Mouse (Mus musculus) intestine, embryonic 16.5 days (tissue): Measurements from ENCODE around the gene Als2cl. TPM values are rescaled to one million over a fixed set of nuclear protein-coding genes. Genes with fewer than 3 reads are reported as not detected.

Experiments used
- ATAC-seq: fragments of 200-750 bp; cut with Nextera tagmentation; 2 replicates; pipeline ENCODE4 v1.8.0; 2017; ENCODE audit warnings: moderate TSS enrichment, moderate library complexity
- H3K27ac ChIP-seq: fragments of 300-500 bp; sonication (generic); 2 replicates; pipeline ENCODE4 v1.5.1; 2014; ENCODE audit warnings: mild to moderate bottlenecking, low read length
- H3K27me3 ChIP-seq: fragments of 300-500 bp; sonication (generic); replicated peaks from 2 replicates; pipeline ENCODE4 v1.6.1; 2014; ENCODE audit warnings: low read length, control low read depth, mixed read lengths; ENCODE audit not compliant: control insufficient read depth, insufficient read depth
- H3K36me3 ChIP-seq: fragments of 300-500 bp; sonication (generic); 2 replicates; pipeline ENCODE4 v1.6.1; 2014; ENCODE audit warnings: low read length, control low read depth; ENCODE audit not compliant: control insufficient read depth, insufficient read depth
- H3K4me1 ChIP-seq: fragments of 300-500 bp; sonication (generic); 2 replicates; pipeline ENCODE4 v1.6.1; 2014; ENCODE audit warnings: low read length, control low read depth, mixed read lengths; ENCODE audit not compliant: control insufficient read depth, insufficient read depth
- H3K4me2 ChIP-seq: fragments of 300-500 bp; sonication (generic); 2 replicates; pipeline ENCODE4 v1.6.1; 2014; ENCODE audit warnings: low read depth, low read length, control low read depth
- H3K4me3 ChIP-seq: fragments of 300-500 bp; sonication (generic); 2 replicates; pipeline ENCODE4 v1.5.1; 2014; ENCODE audit warnings: mild to moderate bottlenecking, low read length
- H3K9ac ChIP-seq: fragments of 300-500 bp; sonication (generic); 2 replicates; pipeline ENCODE4 v1.6.1; 2014; ENCODE audit warnings: low read depth, low read length
- H3K9me3 ChIP-seq: fragments of 300-500 bp; sonication (generic); 2 replicates; pipeline ENCODE4 v1.6.1; 2016; ENCODE audit warnings: low read length, control low read depth; ENCODE audit not compliant: control insufficient read depth
- WGBS: fragments of 180-500 bp; shearing (Covaris S2); extraction: QIAGEN DNeasy Blood & Tissue Kit; methylation state at CpG from one replicate; pipeline ENCODE4 v1.1.7; 2014; 5-methylcytosine and 5-hydroxymethylcytosine counted together
- polyA plus RNA-seq: library from polyadenylated mRNA; unstranded; fragments of >200 nt; fragmentation: Nextera tagmentation; extraction: Ambion mirVana; gene quantifications from 2 replicates; pipeline ENCODE4 v1.2.1, GENCODE M21; 2015

Als2cl gene
- polyA plus RNA-seq, 1 experiment from 2014 or later: 9.2 TPM

- no peak for ATAC-seq
- Histone ChIP-seq H3K27ac (no peak overlapping the region), H3K4me1 (peaks cover 24% of the 10 kb centered on the region), H3K27me3 (no peaks in the 10 kb centered on the region), H3K4me3 (no peak overlapping the region), H3K36me3 (0 out of 2 replicates have a peak, but pooled peaks cover 3% of the 10 kb centered on the region), H3K9ac (0 out of 2 replicates have a peak overlapping the region, but pooled peaks have one; percentile 19), H3K9me3 (no peaks in the 10 kb centered on the region), H3K4me2 (no peak overlapping the region)
- WGBS: 68% methylated on average over 12 of the region's 12 CpGs
Measured at GRCm38 (mm10) chr9:110891077-110891828, 11.6 kb downstream of the Als2cl start.

- Histone ChIP-seq H3K9ac (no peak overlapping the region), H3K4me2 (no peak overlapping the region), H3K36me3 (0 out of 2 replicates have a peak, but pooled peaks cover 3% of the 10 kb centered on the region), H3K4me3 (no peak overlapping the region), H3K27ac (no peak overlapping the region), H3K27me3 (no peaks in the 10 kb centered on the region), H3K9me3 (no peaks in the 10 kb centered on the region), H3K4me1 (peaks cover 24% of the 10 kb centered on the region)
- WGBS: 86% methylated on average over 3 of the region's 3 CpGs
- no peak for ATAC-seq
Measured at GRCm38 (mm10) chr9:110892552-110892951, 12.9 kb downstream of the Als2cl start.

GRCm38 (mm10) chr9:110893429-110893828 is 13.8 kb downstream of the Als2cl start:
- ATAC-seq: no peak
- WGBS: 66% methylated on average over 10 of the region's 10 CpGs
- H3K9ac ChIP-seq: no peak overlapping the region
- H3K4me3 ChIP-seq: no peak overlapping the region
- H3K9me3 ChIP-seq: no peaks in the 10 kb centered on the region
- H3K27ac ChIP-seq: no peak overlapping the region
- H3K27me3 ChIP-seq: no peaks in the 10 kb centered on the region
- peaks cover 20% of the 10 kb centered on the region for H3K4me1 ChIP-seq
- H3K4me2 ChIP-seq: no peak overlapping the region
- 0 out of 2 replicates have a peak, but pooled peaks cover 3% of the 10 kb centered on the region for H3K36me3 ChIP-seq

GRCm38 (mm10) chr9:110895507-110895906 is 15.8 kb downstream of the Als2cl start:
- Histone ChIP-seq H3K4me3 (no peak overlapping the region), H3K9ac (no peak overlapping the region), H3K4me1 (peaks cover 9% of the 10 kb centered on the region; the same call in 1 of the 2 replicates), H3K4me2 (no peak overlapping the region), H3K9me3 (no peaks in the 10 kb centered on the region), H3K27me3 (no peaks in the 10 kb centered on the region), H3K27ac (no peak overlapping the region), H3K36me3 (0 out of 2 replicates have a peak, but pooled peaks cover 3% of the 10 kb centered on the region)
- ATAC-seq: no peak
- WGBS: 64% methylated on average over 5 of the region's 5 CpGs

GRCm38 (mm10) chr9:110895994-110896393 is 16.3 kb downstream of the Als2cl start:
- Histone ChIP-seq H3K9ac (no peak overlapping the region), H3K4me1 (peaks cover 4% of the 10 kb centered on the region; the same call in 1 of the 2 replicates), H3K9me3 (no peaks in the 10 kb centered on the region), H3K27me3 (no peaks in the 10 kb centered on the region), H3K4me3 (no peak overlapping the region), H3K4me2 (no peak overlapping the region), H3K27ac (no peak overlapping the region), H3K36me3 (0 out of 2 replicates have a peak, but pooled peaks cover 3% of the 10 kb centered on the region)
- no peak for ATAC-seq
- 22% methylated on average over 7 of the region's 7 CpGs for whole genome bisulfite sequencing

GRCm38 (mm10) chr9:110896595-110896994 is 16.9 kb downstream of the Als2cl start:
- 17% methylated on average over 6 of the region's 6 CpGs for WGBS

GRCm38 (mm10) chr9:110899451-110900008 is 19.9 kb downstream of the Als2cl start:
- no peak overlapping the region for H3K9ac ChIP-seq
- no peaks in the 10 kb centered on the region for H3K9me3 ChIP-seq
- no peak overlapping the region for H3K27ac ChIP-seq
- H3K36me3 ChIP-seq: 0 out of 2 replicates have a peak, but pooled peaks cover 3% of the 10 kb centered on the region
- no peak overlapping the region for H3K4me3 ChIP-seq
- no peaks in the 10 kb centered on the region for H3K27me3 ChIP-seq
- no peaks in the 10 kb centered on the region for H3K4me1 ChIP-seq
- ATAC-seq: no peak
- H3K4me2 ChIP-seq: no peak overlapping the region
- WGBS: 62% methylated on average over 10 of the region's 10 CpGs

More at GRCm38 (mm10) chr9:110896595-110896994, 16.9 kb downstream of the Als2cl start:
- no peak overlapping the region for H3K9ac ChIP-seq
- ATAC-seq: 0 out of 2 replicates have a peak, but pooled peaks have one; percentile 17
- H3K27ac ChIP-seq: no peak overlapping the region
- no peak overlapping the region for H3K4me2 ChIP-seq
- H3K9me3 ChIP-seq: no peaks in the 10 kb centered on the region
- no peaks in the 10 kb centered on the region for H3K27me3 ChIP-seq
- H3K4me1 ChIP-seq: no peaks in the 10 kb centered on the region
- 0 out of 2 replicates have a peak, but pooled peaks cover 3% of the 10 kb centered on the region for H3K36me3 ChIP-seq
- H3K4me3 ChIP-seq: no peak overlapping the region

GRCm38 (mm10) chr9:110901204-110901603 is 21.5 kb downstream of the Als2cl start:
- 87% methylated on average over 6 of the region's 6 CpGs for WGBS
- Histone ChIP-seq H3K36me3 (no peaks in the 10 kb centered on the region), H3K9me3 (no peaks in the 10 kb centered on the region), H3K4me2 (no peak overlapping the region), H3K27me3 (no peaks in the 10 kb centered on the region), H3K4me1 (no peaks in the 10 kb centered on the region), H3K27ac (no peak overlapping the region), H3K4me3 (no peak overlapping the region), H3K9ac (no peak overlapping the region)
- no peak for ATAC-seq

GRCm38 (mm10) chr9:110902271-110902670 is 22.6 kb downstream of the Als2cl start:
- H3K9me3 ChIP-seq: no peaks in the 10 kb centered on the region
- H3K4me2 ChIP-seq: no peak overlapping the region
- no peaks in the 10 kb centered on the region for H3K27me3 ChIP-seq
- no peaks in the 10 kb centered on the region for H3K4me1 ChIP-seq
- H3K4me3 ChIP-seq: no peak overlapping the region
- no peak for ATAC-seq
- no peak overlapping the region for H3K9ac ChIP-seq
- 77% methylated on average over 4 of the region's 4 CpGs for whole genome bisulfite sequencing
- no peaks in the 10 kb centered on the region for H3K36me3 ChIP-seq
- H3K27ac ChIP-seq: no peak overlapping the region
